Mouse (Mus musculus) frontal cortex, postnatal 25 days (tissue): ENCODE results near the gene Gpr137.
A peak's percentile ranks its signal among the peaks of the same experiment; 100 is the strongest.

ENCODE experiments used
- DNase-seq, 2 experiments: peaks; one replicate each; pipeline ENCODE4 v3.0.0; 2022; ENCODE audit warnings: low spot score in 2 of 2

The Gpr137 gene

GRCm38 (mm10) chr19:6941372-6942248 is 670 bp downstream of the Gpr137 start, which contains the start of gene Bad:
Gene Bad (plus strand): TSS chr19:6941861.
- DNase-seq = peak; percentile 90 to 92

DNA sequence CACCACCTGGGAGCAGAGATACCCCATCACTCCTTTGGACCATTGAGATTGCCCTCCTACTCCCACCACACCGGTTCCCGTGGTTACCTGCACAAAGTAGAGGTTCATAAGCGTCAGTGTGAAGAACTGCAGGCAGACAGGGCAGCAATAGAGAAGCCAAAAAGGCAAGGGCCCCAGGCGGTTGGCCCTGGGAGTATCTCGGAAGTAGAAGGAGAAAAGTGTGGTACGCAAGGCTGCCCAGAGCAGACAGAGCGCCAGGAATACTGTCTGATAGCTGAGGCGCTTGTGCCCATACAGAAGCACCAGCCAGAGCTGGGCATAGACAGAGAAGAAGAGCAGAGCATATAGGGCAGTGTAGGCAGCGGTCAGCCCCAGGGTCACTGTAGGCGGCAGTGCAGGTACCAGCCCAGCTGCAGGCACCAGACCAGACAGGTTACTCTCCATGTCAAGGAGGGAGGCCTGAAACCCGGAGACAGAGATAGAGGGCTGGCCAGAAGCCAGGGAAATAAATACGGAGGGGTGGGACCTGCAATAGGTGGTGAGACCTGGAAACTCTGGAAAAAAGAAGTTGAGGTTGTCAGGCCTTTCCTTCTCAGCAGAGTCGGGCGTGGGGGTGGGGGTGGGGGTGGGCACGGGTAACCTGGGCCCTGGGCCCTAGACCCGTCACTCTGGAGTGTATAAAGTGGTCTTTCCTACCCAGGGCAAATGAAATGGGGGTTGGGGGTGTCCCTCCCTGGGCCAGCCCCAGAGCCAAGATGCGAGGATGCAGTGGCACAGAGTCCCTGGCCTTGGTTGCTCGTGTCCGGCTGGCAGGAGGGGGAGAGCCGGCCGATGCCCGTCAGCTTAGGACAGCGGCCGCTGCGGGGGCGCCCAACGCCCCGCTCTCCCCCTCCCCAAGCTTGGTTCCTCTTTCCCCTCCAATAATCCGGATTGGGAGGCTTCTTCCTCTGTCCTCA is 1.6 kb downstream of the Gpr137 start:
- no peak for DNase-seq

DNA sequence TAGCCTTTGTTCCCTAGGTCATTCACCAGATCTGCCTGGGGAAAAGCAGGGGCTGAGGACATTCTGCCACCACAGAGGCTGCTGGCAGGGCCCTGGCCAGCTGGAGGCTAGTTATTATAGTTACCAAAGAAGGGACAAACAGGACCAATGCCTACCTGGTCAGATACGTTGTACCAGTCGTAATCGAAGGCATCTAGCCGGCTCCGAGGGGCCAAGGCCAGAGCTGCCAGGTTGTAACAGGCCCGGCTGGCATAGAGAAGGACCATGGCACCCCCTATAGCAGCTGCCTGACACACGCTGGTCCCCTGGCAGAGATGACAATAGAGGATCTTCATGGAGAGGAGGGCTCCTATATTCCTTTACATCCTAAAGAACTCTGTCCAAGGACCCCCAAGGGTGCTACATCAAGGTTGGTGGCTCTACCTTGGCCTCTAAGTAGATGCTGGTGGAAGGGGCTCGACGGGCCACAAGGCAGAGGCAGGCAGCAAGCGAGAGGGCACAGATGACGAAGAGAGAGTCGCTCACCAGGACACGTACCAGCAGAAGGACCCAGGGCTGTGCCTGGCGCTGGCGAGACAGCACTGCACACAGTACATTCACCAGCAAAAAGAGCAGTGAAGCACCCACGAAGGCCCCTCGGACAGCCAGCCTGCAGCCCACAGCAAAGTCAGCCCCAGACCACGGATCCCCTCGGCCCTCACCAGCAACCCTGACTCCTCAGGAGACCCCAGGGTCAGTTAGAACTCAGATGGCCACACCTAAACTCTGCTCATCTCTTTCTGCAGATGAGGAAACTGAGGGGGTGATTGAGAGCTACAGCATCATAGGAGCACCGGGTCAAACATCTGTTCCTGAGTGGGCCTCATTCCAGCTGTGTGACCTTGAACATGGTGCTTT is 2.9 kb downstream of the Gpr137 start:
- DNase-seq = no peak

DNA sequence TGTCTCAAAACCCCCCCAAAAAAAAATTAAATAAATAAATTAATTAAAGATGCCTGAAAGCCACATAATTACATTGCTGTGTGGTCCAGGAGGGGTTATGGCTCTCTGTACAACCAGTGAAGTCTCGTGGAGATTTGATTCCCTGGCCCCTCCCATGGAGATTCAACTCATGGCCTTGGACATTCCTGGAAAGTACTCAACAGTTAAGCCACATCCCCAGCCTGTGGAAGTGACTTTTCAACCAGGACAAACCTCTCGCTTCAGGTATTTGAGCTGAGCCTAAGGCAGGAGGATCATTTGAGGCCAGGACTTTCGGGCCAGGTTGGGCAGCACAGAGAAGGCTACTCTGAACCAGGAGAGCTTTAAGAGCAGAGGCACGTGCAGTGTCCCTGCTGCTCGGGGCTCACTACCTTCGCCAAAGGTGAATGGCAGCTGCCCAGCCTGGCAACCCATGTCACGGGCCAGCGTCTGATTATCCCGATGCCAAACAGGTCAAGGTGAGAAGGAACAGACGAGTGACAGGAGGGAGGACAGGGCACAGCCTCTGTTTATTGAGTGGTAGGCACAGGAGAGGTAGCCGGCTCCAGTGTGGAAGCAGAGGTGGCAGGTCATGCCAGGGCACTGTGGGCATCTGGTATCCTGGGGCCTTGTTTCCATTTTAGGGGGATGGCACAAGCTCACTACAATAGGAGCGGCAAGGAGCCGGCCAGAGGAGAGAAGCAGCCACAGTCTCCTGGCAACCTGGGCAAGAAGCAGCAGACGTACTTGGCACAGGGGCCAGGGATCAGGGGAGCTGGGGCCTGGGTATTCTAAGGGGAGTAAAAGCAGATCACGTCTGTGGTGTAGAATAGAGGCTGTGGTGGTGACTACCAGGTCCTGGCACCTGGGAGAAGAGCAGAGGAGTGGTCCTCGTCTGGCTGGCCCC is 4.5 kb downstream of the Gpr137 start:
- no peak for DNase-seq

DNA sequence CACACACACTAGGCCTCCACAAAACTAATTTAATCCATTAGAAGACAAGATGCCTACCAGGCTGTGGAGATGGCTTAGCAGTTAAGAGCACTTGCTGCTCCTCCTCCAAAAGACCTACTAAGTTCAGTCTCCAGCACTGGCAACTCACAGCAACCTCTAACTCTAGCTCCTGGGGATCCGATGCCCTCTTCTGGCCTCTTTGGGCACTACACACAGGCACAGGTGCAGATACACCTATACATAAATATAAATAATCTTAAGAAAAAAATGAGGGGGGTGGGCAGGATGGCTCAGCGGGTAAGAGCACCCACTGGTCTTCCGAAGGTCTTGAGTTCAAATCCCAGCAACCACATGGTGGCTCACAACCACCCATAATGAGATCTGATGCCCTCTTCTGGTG is 6.0 kb downstream of the Gpr137 start:
- no peak for DNase-seq

DNA sequence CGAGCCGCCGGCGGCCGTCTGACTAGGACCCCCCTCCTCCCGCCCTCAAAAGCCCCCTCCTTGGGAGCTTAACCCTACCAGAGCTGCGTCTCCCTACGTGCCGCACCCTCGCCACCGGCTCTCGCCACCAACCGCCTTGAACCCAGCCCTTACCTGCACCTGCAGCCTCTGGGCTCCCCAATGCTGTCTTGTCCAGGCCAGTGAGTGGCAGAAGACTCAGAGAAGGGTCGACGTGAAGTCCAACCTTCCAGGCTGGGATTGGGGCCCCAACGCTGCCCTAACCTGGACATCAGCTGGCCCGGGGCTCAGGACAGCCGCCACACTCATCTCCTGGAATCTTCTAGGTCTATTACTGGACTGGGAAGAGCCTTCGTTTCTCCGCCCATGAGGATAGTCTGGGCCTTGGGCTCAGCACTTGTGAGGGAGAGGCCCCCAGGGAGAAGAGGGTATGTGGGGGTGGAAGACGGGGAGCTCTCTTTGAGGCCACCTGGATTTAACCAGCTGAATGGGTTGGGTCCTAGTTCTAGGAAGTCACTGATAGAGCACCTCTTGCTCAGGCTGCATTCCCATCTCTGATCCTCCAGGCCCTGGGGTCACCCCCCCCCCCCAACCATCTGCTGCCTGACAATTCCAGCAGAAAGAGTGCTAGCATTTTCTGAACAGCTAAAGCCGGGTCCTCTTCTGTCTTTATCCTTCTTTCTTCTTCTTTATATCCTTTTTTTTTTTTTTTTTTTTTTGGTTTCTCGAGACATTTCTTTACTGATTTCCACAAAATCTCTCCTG is 7.9 kb downstream of the Gpr137 start, which contains the start of gene Kcnk4:
Kcnk4 (minus strand) TSS at position 321 of the 783 bp plus-strand sequence.
- no peak for DNase-seq

GRCm38 (mm10) chr19:6933436-6934194 is 8.7 kb downstream of the Gpr137 start:
- no peak for DNase-seq

GRCm38 (mm10) chr19:6933102-6933435 is 9.2 kb downstream of the Gpr137 start:
- no peak for DNase-seq

DNA sequence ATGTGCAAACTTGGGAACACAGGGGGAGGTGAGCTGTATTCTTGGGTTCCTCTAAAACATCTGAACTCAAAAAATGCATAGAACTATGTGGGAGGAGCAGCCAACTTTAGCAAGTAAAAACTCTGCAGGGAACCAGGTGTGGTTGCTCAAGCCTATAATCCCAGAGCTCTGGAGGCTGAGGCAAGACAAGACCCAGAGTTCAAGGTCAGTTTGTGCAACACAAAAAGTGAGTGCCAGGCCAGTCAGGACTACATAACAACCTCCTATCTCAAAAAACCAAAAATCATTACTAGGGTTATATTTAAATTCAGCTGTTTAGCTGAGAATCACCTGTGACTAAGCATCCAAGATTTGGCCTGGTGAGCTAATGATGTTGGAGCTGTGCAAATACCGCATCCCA is 10.3 kb downstream of the Gpr137 start:
- no peak for DNase-seq

DNA sequence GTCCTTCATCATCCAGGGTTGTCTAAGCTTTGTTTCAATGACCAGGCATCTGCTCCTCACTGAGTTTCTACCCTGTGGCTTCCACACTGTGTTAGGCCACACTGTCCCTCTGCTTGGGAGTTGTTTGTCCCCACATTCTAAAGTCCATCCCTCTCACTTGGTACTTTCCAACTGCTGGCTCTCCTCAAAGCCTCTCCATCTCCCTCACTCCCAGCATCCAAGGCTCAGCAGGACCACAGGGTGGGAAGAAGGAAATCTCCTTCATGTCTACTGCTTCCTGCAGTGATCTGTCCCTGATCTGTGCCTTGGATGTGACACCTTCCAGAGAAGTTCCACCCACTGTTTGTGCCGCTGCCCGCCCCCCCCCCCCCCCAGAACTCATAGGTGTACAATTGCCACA is 11.3 kb downstream of the Gpr137 start:
- no peak for DNase-seq

DNA sequence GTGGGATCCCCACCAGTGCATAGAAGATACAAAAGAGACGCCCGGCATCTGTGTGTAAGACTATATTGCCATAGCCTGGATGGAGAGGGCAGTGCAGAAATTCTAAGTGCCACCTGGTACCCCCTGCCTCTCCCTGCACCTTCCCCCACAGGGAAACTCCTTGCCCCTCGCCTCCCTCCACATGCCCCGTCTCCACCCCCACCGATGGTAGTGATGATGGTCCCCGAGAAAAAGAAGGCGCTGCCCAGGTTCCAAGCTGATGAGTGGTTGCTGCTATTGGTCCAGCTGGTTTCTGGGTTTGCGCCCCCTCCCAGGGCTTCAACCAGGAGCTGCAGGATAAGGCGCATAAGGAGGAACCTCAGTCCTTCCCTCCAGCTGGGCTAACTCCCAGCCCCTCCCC is 14.2 kb downstream of the Gpr137 start:
- DNase-seq = no peak

GRCm38 (mm10) chr19:6926559-6927255 is 15.6 kb downstream of the Gpr137 start:
- DNase-seq = no peak

- DNase-seq = no peak
These were observed 16.5 kb downstream of the Gpr137 start for GRCm38 (mm10) chr19:6925611-6926329.

GRCm38 (mm10) chr19:6925307-6925573 is 17.0 kb downstream of the Gpr137 start, which contains the start of gene Catsperz:
Gene Catsperz (minus strand): TSS chr19:6925380.
- no peak for DNase-seq

DNA sequence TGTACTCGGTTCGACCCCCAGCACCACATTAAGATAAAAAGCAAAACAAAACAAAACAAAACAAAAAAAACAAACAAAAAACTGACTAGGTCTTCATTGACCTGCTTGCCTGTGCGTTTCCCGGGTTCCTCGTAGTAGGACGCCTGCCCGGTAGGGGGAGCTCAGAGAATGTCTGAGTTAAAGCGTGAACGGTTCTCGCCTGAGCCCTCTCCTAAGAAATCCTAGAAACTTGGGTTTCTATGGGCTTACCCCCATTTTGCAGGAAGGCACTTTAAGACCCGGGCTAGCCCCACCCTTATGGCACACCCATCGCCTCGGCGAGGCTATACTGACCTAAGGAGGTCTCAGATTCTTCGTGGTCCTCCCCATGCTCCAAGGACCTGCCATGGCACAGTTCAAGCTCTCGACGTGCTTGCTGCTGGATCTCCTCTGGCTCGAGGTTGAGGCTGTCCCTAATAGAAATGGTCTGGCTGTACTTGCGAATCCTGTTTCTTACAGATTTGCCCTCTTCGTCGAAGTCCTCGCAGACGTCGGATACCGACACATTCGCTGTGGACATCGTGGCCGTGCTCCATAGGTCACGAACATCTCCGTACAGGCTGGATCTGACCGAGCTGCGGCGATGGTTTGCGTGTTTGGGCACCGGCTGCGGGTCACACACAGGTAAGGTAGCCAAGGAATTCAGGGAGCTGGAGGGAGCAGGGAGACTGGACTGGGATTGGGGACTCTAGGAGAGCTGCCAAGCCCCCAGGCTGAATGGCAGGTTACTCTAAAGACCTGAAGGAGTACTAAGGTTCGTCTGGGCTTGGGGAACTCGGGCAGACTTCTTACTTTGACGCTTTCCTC is 17.6 kb downstream of the Gpr137 start:
- peak; percentile 86 for DNase-seq

GRCm38 (mm10) chr19:6922901-6923735 is 19.2 kb downstream of the Gpr137 start:
- no peak for DNase-seq
